Mouse (Mus musculus) thymus, adult 2 months (tissue): ENCODE measurements around the gene Ocm.

Source experiments
- CTCF ChIP-seq: fragments of 200-500 bp; IDR thresholded peaks from 2 replicates; pipeline ENCODE4 v1.5.1; 2012; ENCODE audit warnings: mild to moderate bottlenecking, control low read depth, low read length, moderate library complexity, borderline replicate concordance; ENCODE audit not compliant: control insufficient read depth, poor library complexity, insufficient read depth; ENCODE audit errors: extremely low read depth
- POLR2A ChIP-seq: fragments of 200-500 bp; IDR thresholded peaks from 2 replicates; pipeline ENCODE4 v1.6.1; 2012; ENCODE audit warnings: mild to moderate bottlenecking, low read length, control low read depth, moderate library complexity; ENCODE audit not compliant: control insufficient read depth, poor library complexity, insufficient read depth; ENCODE audit errors: extremely low read depth

- no peak for TF ChIP-seq POLR2A
- no peak for TF ChIP-seq CTCF
Observed at GRCm38 (mm10) chr5:144015312-144015650, 11.2 kb downstream of the Ocm start.
